Mouse (Mus musculus) liver, postnatal 0 days (tissue): ENCODE results near the gene Jdp2.

Experiments
- CTCF ChIP-seq: sonication (generic); IDR thresholded peaks from 2 replicates; pipeline ENCODE4 v1.5.1; 2016; ENCODE audit warnings: antibody characterized with exemption, low read depth
- EP300 ChIP-seq: IDR thresholded peaks from 2 replicates; pipeline ENCODE4 v1.6.1; 2016; ENCODE audit warnings: antibody characterized with exemption, low read depth, mild to moderate bottlenecking

DNA sequence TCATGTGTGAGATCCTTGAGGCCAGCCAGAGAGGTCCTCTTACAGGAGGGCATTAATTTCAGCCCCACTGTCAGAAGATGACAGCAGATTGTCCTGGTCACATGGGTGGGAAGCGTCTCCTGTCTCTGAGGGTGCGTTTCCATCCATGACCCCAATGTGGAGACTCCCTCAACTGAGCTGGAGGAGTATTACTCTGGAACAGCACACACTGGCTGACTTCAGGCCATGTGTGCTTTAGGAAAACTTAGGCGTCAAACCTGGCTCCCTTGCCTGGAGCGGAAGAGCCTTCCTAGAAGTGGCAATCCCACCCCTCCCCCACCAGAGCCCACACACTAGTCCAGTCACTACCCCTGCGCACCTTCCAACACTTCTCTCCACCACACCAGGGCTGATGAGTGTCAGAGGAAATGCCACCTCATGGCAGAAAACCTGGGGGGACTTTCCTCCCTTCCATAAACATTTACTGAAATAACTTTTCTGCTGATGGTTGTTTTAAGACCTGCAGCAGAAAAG, 8.9 kb upstream of the Jdp2 start:
- TF ChIP-seq EP300 (no peak), CTCF (no peak)
